Mouse (Mus musculus) gastrocnemius, adult 2 months (tissue): Measurements from ENCODE around the gene Ank2. TPM values are rescaled to one million over a fixed set of nuclear protein-coding genes. Genes with fewer than 3 reads are reported as not detected.
A peak's percentile ranks its signal among the peaks of the same experiment; 100 is the strongest.

ENCODE experiments used
- DNase-seq: peaks from one replicate; pipeline ENCODE4 v3.0.0; 2022
- H3K27ac ChIP-seq: fragments of 200-600 bp; 2 replicates; pipeline ENCODE4 v1.8.1; 2022; ENCODE audit warnings: mild to moderate bottlenecking
- H3K4me3 ChIP-seq: fragments of 200-600 bp; 2 replicates; pipeline ENCODE4 v1.8.1; 2022; ENCODE audit warnings: mild to moderate bottlenecking, moderate library complexity
- CTCF ChIP-seq: fragments of 200-600 bp; IDR thresholded peaks from 2 replicates; pipeline ENCODE4 v1.8.1; 2022; ENCODE audit warnings: antibody characterized with exemption, mild to moderate bottlenecking, moderate library complexity
- intact Hi-C: fragments of 180-260 bp; cut with DNase I; formaldehyde crosslinking; loops from one replicate; pipeline ENCODE4 v1.15.1; 2025
- total RNA-seq, 2 experiments: library from RNA; stranded (reverse); gene quantifications; 2 replicates each; pipeline ENCODE4 v1.2.3; 2021

Ank2 gene
- total RNA-seq, 2 experiments from 2014 or later: 94.5 to 154 TPM

DNA sequence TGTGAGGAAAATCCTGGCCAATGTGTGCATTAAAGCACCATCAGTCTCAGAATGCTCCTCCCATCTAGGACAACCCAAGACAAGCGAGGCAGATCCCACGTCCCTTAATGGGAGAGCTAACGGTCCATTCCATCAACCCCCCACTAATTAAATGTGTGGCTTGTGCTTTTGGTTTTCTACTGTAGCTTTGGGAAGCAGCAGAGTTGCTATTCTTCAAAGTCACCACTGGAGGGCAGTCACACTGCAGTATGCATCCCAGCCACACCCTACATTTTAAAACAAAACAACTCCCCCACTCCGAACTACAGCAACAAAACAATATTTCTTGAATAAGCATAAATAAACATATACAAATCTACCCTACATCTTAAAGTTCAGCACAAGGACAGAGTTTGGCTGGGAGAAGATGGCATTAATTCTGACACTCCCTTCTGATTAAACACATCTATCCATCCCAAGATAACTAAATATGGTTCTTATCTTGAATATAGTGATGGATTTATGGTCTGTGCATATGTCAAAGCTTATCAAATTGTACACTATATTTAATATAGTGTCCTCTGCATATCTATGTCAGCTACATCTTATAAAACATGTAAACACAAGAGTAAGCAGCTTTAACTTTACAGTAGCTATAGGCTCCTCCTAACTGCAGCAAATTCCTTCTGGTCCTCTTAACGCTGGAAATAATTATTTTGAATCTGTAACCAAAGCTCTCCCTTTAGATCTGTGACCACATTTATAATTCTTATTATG lies 315.0 kb downstream of the Ank2 start:
- intact Hi-C loops: no loop called here
- H3K4me3 ChIP-seq: no peak overlapping the region

DNA sequence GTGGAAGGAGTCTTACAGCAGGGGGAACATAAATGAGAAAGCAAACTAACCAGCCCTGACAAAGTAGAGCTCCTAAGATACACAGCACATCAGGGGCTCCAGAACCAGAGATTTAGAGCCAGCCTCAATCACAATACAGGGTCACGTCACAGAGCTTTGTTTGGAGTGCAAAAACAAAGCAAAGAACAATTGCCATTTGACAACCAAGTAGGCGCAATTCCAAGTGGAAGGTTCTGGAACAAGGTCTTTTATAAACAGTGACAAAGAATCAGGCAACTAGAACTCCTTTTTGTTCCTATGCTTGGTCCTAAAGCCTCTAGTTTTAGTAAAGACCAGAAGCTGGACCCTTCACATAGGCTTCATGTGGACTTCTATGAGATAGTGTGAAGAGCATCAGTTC lies 326.5 kb downstream of the Ank2 start:
- no peak for DNase-seq
- intact Hi-C loops: no loop called here
- Histone ChIP-seq H3K4me3 (no peak overlapping the region), H3K27ac (no peak overlapping the region)
- TF ChIP-seq CTCF: no peak

More for the DNA sequence above, 315.0 kb downstream of the Ank2 start:
- H3K27ac ChIP-seq: no peak overlapping the region
- no peak for DNase-seq
- TF ChIP-seq CTCF: peak; percentile 93

DNA sequence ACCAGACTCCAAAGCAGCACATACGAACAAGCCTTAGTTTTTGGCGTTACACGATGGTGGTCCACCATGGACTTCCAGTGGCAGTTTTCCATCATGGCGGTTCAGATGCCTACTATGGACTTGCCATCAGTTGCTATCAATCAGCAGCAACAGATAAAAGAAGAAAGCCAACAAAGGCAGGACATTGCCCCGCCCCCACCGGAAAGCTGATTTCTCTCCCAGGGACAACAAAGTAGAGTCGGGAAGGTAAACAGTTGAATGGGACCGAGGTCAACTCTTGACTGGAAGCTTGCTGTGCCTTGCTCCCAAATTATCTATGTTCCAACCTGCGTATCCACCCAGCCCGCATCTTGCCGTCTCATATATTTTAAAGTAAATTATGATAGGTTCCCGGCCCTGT lies 328.9 kb downstream of the Ank2 start:
- TF ChIP-seq CTCF: no peak
- DNase-seq: no peak
- intact Hi-C loops: no loop called here

DNA sequence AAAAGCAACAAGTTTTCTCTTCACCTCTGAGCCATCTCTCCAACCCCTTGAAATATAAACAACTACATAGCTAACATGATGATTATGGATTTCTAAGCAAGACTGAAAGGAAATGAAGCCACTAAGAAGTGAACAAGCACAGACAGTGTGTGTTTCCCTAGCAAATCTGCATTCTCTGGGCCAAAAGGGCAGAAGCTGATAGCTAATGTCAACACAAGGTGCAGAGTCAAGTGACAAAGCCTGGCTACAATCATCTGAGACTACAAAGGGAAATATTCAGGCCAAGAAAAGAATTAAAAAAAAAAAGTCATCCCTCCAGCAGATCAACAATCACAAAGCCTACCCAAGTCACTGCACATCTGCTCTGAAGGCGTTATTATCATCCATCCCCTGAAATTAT lies 330.0 kb downstream of the Ank2 start:
- intact Hi-C loops: no loop called here

More for the DNA sequence above, 328.9 kb downstream of the Ank2 start:
- no peak overlapping the region for H3K4me3 ChIP-seq
- no peak overlapping the region for H3K27ac ChIP-seq

DNA sequence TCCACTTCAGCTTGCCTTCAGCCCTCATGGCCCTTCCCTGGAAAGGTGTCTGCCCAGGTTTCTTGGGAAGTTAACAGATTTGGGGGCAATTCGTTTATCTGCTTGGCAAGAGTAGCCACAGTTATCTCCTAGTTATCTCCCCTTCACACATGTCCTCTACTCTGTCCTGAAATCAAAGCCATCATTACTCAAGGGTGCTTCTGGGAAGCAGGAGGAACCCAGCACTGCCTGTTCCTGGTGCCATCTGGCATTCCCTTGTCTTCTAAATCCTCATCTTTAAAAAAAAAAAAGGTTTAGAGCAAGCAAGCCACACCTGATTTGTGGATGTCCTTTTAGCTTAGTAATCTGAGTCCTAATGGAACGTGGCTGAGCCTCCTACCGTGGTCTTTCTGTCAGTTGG lies 335.4 kb downstream of the Ank2 start:
- Histone ChIP-seq H3K27ac (no peak overlapping the region), H3K4me3 (no peak overlapping the region)
- TF ChIP-seq CTCF: no peak
- DNase-seq: no peak
- intact Hi-C loops: no loop called here

More for the DNA sequence above, 330.0 kb downstream of the Ank2 start:
- H3K27ac ChIP-seq: no peak overlapping the region
- no peak for DNase-seq
- no peak for TF ChIP-seq CTCF
- no peak overlapping the region for H3K4me3 ChIP-seq

DNA sequence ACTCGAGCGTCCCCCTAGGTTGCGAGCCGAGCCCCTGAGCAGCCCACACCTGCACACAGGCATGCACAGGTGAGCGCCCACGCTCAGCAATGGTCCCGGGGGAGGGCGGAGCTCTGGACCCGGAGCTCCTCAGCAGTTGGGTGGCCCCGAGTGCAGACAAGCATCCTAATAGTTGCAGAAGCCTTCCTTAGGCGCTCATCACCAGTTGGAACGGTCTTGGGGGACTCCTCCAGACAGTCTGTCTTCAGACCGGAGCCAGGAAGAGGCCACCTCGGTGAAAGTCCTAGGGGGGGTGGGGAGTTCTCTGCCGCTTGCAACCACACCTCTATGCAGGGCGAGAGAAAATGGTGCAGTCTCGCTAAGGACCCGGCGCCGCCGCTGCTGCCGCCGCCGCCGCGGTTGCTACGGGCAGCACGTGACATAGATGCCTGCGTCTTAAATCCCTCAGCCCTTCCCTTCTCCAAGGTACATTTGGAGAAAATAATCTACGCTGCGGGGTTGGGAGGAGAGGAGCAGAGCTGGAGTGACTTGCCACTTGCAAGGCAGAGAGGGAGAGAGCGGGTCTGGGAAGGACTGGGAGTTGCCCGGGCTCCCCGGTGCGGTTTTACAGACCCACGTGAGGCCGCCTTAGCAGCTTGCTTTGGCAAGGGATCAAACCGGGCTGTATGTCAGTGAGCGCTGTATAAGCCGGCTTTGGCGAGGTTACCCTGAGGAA lies 337.0 kb downstream of the Ank2 start:
- peak; percentile 74 for DNase-seq
- H3K27ac ChIP-seq: peak overlapping the region; percentile 25
- peak overlapping the region; percentile 80 for H3K4me3 ChIP-seq
- intact Hi-C loops: no loop called here
- TF ChIP-seq CTCF: no peak

DNA sequence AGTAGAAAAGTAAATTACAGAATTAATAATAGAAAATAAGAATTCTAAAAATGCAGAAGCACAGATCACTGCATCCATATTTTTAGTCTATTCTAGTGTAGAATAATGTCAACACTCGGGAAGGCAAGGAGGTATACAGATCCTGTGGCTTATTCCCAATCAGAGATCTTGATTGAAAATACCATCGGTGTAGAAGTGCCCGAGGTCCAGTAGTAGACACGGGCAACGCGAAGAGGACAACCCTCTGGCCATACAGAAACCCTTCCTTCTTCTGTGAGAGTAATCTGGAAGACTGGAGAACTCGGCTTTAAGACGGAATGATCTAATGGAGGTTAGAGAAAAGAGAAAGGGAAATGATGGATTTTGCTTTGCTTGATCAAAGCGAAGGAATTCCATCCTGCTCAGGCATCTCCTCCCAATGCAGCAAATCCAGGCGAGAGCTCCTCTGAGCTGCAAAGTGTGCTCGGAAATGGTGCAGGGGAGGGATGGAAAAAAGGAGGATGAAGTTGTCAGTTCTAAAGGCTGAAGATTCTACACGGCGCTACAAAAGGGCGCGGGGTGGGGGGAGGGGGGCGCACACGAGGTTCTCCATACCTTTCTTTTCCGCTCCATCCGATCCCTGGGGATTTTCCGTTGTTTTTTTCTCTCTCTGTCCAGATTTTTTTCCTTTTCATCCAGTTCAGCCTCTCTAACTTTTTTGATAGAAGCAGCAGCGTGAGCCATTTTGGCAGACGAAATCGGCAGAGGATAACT lies 337.9 kb downstream of the Ank2 start:
- Histone ChIP-seq H3K4me3 (peak overlapping the region; percentile 80), H3K27ac (peak overlapping the region; percentile 25)
- intact Hi-C loops: no loop called here
- no peak for DNase-seq
- TF ChIP-seq CTCF: no peak

DNA sequence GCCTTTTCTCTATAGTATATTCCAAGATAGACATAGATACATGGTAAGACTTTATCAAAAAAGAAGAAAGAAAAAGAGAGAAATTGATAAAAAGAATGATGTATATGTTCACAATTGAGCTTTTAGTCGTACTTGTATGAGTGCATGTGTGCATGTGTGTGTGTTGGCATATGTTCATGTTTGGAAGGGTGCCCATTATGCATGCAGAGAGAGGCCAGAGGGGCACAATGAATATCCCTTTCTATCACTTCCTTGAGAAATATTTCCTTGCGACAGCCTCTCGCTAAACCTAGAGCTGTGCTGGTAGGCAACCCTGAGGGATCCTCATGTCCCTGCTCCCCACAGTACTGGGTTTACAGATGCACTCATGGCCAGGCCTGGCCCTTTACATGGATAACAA lies 341.4 kb downstream of the Ank2 start:
- intact Hi-C loops: no loop called here
- no peak for DNase-seq
- Histone ChIP-seq H3K4me3 (no peak overlapping the region), H3K27ac (no peak overlapping the region)
- TF ChIP-seq CTCF: no peak

DNA sequence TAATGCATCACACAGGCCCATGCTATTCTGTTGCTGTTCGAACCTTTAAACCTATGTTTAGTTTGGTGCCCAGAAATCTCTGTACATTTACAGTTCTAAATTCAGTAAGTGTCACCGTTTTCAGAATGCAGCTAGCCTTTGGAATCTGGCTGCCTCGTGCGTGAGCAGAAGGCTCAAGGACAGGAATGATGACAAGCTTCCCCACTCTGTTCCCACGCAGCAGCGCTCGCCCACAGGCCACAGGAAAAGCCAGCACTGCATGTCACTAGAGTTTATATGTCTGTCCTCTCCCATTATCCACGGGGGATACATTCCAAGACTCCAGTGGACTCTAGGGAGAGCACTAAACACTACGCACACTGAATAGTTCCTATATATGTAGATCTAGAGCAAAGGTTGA lies 343.1 kb downstream of the Ank2 start:
- DNase-seq: no peak
- intact Hi-C loops: no loop called here
- Histone ChIP-seq H3K4me3 (no peak overlapping the region), H3K27ac (no peak overlapping the region)
- no peak for TF ChIP-seq CTCF

DNA sequence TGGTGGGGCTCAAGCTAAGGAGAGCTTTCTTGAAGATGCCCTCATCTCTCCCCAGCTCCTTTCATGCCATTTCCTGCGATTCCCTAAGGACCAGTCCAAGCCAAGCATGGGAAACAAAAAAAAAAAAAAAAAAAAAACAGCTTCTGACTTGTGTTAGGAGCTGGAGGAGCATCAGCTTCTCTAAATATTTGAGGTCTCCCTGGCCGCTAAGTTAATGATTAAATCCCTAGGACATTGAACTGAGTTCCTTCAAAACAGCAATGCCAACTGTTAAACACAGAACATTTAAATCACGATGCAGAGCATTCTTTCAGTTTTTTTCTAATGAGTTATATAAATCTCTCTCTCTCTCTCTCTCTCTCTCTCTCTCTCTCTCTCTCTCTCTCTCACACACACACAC lies 345.3 kb downstream of the Ank2 start:
- Histone ChIP-seq H3K4me3 (no peak overlapping the region), H3K27ac (peak overlapping the region; percentile 8; the same call in 1 of the 2 replicates)
- TF ChIP-seq CTCF: no peak
- intact Hi-C loops: no loop called here
- no peak for DNase-seq

DNA sequence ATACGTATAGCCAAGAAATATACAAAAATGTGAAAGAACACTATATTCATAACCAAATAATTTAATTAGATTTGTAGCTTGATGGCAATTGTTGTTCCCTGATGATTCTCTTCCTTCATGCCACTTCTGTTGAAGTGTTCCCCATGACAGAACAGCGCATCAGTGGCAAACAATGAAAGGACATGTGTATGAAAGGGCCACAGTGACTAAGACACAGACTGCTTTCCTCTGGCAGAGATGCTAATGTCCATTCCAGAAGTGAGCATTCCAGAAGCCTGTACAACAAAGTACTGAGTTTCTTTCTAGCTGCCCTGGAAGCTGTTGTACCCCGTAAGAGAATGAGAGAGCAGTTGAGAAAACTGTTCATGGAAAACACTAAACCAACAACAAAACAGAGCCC lies 345.7 kb downstream of the Ank2 start:
- intact Hi-C loops: no loop called here
- no peak overlapping the region for H3K4me3 ChIP-seq
- no peak for TF ChIP-seq CTCF
- no peak for DNase-seq
- H3K27ac ChIP-seq: peak overlapping the region; percentile 8; the same call in 1 of the 2 replicates

DNA sequence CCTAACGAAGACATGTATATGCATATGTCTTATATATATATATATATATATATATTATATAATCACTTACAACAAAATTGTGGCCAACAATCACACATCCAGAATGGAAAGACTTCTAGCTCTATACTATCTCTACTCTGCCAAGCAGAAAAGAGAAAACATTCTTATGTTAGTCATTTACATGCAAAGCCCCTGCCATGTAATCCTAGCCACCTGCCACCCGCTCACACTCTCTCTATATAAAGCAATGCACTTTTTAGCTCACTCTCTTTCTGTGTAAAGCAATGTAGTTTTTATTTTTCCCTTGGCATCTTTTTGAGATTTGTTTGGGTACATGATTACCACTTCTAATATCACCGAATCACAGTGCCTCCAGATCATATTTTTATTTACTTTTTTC lies 350.5 kb downstream of the Ank2 start:
- H3K4me3 ChIP-seq: no peak overlapping the region
- TF ChIP-seq CTCF: no peak
- intact Hi-C loops: no loop called here
- no peak for DNase-seq
- no peak overlapping the region for H3K27ac ChIP-seq

DNA sequence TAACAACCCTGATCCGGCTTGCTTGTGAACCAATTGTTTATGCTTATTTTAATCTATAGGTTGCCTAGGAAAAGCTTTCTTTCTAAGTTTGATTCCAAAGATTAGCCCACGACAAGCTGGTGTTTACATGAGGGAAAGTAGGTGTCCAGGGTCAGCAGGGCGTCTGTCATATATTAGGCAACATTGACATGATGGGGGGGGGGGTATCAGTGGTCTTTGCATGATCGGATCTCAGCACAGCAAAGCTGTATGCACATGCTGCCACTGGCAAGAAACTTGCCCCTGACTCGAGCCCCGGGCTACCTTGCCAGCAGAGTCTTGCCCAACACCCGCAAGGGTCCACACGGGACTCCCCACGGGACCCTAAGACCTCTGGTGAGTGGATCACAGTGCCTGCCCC lies 358.6 kb downstream of the Ank2 start:
- no peak for TF ChIP-seq CTCF
- intact Hi-C loops: no loop called here
- no peak for DNase-seq
- Histone ChIP-seq H3K27ac (no peak overlapping the region), H3K4me3 (no peak overlapping the region)
